Comparison of ENCODE assay signal across 8 mouse cellular contexts in the genomic region with DNA sequence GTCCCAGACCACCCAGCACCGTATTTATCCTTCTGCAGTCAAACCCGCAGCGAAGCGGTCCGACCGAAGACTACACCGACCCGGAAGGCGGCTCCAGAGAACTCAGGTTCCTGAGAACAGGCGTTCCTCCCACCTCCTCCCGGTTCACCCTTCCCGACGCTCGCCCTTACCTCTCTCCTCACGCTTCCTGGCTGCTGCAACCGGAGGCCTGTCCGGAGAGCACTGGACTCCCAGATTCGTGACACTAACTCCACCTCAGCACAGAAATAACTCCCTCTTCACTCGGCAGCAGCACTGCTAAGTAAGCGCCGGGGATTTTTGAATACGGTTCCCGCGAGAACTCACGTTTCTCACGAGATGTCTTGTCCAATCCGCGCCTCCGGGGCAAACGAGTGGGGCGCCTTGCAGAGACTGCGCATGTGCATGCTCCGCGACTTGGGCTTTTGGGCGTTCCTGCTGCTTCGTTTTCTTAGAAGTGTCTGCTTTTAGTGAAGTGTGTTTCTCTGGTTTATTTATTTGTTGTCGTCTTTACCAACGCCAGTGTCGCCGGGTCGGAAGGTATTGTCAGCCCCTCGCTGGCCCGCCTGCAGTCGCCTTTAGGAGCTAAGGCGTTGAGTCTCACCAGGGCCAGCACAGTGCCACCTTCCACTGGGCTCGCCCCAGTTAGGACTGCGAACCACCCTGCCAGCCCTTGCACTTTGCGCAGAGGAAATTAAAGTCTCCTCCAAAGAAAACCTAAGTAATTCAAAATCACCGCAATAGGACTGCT. TPM values are rescaled to one million over a fixed set of nuclear protein-coding genes. Genes with fewer than 3 reads are reported as not detected.
A peak's percentile ranks its signal among the peaks of the same experiment; 100 is the strongest.
DNase-seq lines count a peak whose midpoint lies in the region; ATAC-seq and TF ChIP-seq lines count a peak whose summit lies in the region.

A gene (minus strand): TSS at position 324 of the 769 bp plus-strand sequence.

- peak within 1 kb of the TSS; percentile 72 for H3K4me2 ChIP-seq in heart, embryonic 11.5 days
- H3K4me2 ChIP-seq in kidney, embryonic 16.5 days (replicated peaks; ENCODE audit: low read depth, low read length): peak within 1 kb of the TSS; percentile 86
- H3K4me2 ChIP-seq in myocyte (ENCODE audit: low read depth): peak within 1 kb of the TSS; percentile 99

- no peaks in the 10 kb centered on the region for H3K27me3 ChIP-seq in heart, embryonic 11.5 days (ENCODE audit: control insufficient read depth, insufficient read depth, low read length)
- no peaks in the 10 kb centered on the region for H3K27me3 ChIP-seq in kidney, embryonic 16.5 days (ENCODE audit: insufficient read depth, low read length)
- no peaks in the 10 kb centered on the region for H3K27me3 ChIP-seq in liver, adult 2 months (ENCODE audit: control insufficient read depth, insufficient read depth, low read length)
- H3K27me3 ChIP-seq in myocyte (ENCODE audit: control insufficient read depth, insufficient read depth, insufficient read length): no peaks in the 10 kb centered on the region
- H3K27me3 ChIP-seq in splenic B cell, adult 2 months (ENCODE audit: control insufficient read depth, insufficient read depth, low read length, poor library complexity, severe bottlenecking): no peaks in the 10 kb centered on the region; the same call in 1 of the 2 replicates

- DNase-seq in B cell, adult 2 months: peak; percentile 94 to 95
- DNase-seq in brain, adult 2 months (ENCODE audit: low read depth, low spot score): peak; percentile 96
- peak; percentile 84 for DNase-seq in liver, adult 2 months (ENCODE audit: extremely low read depth, low read depth, low spot score)
- DNase-seq in splenic B cell, adult 2 months (ENCODE audit: low read depth, low spot score): peak; percentile 98

- H3K27ac ChIP-seq in heart, embryonic 11.5 days (ENCODE audit: low read depth, low read length): peak within 1 kb of the TSS; percentile 81
- H3K27ac ChIP-seq in kidney, embryonic 16.5 days (ENCODE audit: low read length): peak within 1 kb of the TSS; percentile 77
- H3K27ac ChIP-seq in liver, adult 2 months (replicated peaks; ENCODE audit: insufficient read depth, low read depth, low read length): peak within 1 kb of the TSS; percentile 32; the same call in 1 of the 2 replicates

- H3K79me2 ChIP-seq in liver, adult 2 months (ENCODE audit: control insufficient read depth, insufficient read depth, low read length): no peaks in the 10 kb centered on the region
- H3K79me2 ChIP-seq in myocyte (ENCODE audit: control insufficient read depth, insufficient read depth): peaks cover 18% of the 10 kb centered on the region

- peaks cover 8% of the 10 kb centered on the region for H3K36me3 ChIP-seq in heart, embryonic 11.5 days (ENCODE audit: control insufficient read depth, insufficient read depth, low read length)
- peaks cover 15% of the 10 kb centered on the region for H3K36me3 ChIP-seq in kidney, embryonic 16.5 days (ENCODE audit: insufficient read depth, low read length)
- H3K36me3 ChIP-seq in liver, adult 2 months (ENCODE audit: control insufficient read depth, insufficient read depth, low read length): no peaks in the 10 kb centered on the region
- peaks cover 8% of the 10 kb centered on the region for H3K36me3 ChIP-seq in myocyte (ENCODE audit: control insufficient read depth, insufficient read depth)
- H3K36me3 ChIP-seq in splenic B cell, adult 2 months (ENCODE audit: control insufficient read depth, insufficient read depth, low read length, poor library complexity, severe bottlenecking): no peaks in the 10 kb centered on the region

- H3ac ChIP-seq in myocyte (ENCODE audit: control insufficient read depth, insufficient read length): peak within 1 kb of the TSS; percentile 65

- no peak for TF ChIP-seq CTCF in liver, adult 2 months (IDR thresholded peaks at IDR 0.05; ENCODE audit: low read depth, low read length)

- ATAC-seq in erythroblast, adult 5-6 weeks (replicated peaks; ENCODE audit: low FRiP score, poor library complexity, severe bottlenecking): peak; percentile 99
- peak; percentile 91 for ATAC-seq in heart, embryonic 11.5 days (replicated peaks; ENCODE audit: insufficient number of reproducible peaks, low FRiP score, low TSS enrichment)
- ATAC-seq in kidney, embryonic 16.5 days (ENCODE audit: low FRiP score, low TSS enrichment): peak; percentile 96

- H3K4me1 ChIP-seq in heart, embryonic 11.5 days (ENCODE audit: control insufficient read depth, insufficient read depth, low read length): peaks cover 5% of the 10 kb centered on the region
- peaks cover 14% of the 10 kb centered on the region for H3K4me1 ChIP-seq in kidney, embryonic 16.5 days (ENCODE audit: insufficient read depth, low read length)
- no peaks in the 10 kb centered on the region for H3K4me1 ChIP-seq in liver, adult 2 months (ENCODE audit: control insufficient read depth, insufficient read depth, low read length)

- under 1% methylated on average over 49 of the region's 49 CpGs for WGBS in heart, embryonic 11.5 days (ENCODE audit: insufficient replicate concordance)
- WGBS in kidney, embryonic 16.5 days: under 1% methylated on average over 49 of the region's 49 CpGs
- WGBS in liver, adult 2 months: under 1% methylated on average over 49 of the region's 49 CpGs

- H3K9ac ChIP-seq in heart, embryonic 11.5 days (ENCODE audit: low read depth, low read length): peak within 1 kb of the TSS; percentile 88
- H3K9ac ChIP-seq in kidney, embryonic 16.5 days (replicated peaks; ENCODE audit: low read length): peak within 1 kb of the TSS; percentile 79
- H3K9ac ChIP-seq in liver, adult 2 months (ENCODE audit: low read depth, low read length): peak within 1 kb of the TSS; percentile 82

- no peaks in the 10 kb centered on the region for H3K9me3 ChIP-seq in heart, embryonic 11.5 days (replicated peaks; ENCODE audit: control insufficient read depth, low read length)
- H3K9me3 ChIP-seq in kidney, embryonic 16.5 days (ENCODE audit: low read length): no peaks in the 10 kb centered on the region

- TF ChIP-seq POLR2A in liver, adult 2 months (IDR thresholded peaks at IDR 0.05; ENCODE audit: extremely low read depth, insufficient read depth, low read length): peak; percentile 32; the same call in 1 of the 2 replicates
- TF ChIP-seq POLR2A in myocyte (IDR thresholded peaks at IDR 0.05; ENCODE audit: insufficient read length, low read depth): peak; percentile 65

- H3K4me3 ChIP-seq in heart, embryonic 11.5 days (ENCODE audit: low read depth, low read length): peak within 1 kb of the TSS; percentile 83
- peak within 1 kb of the TSS; percentile 70 for H3K4me3 ChIP-seq in kidney, embryonic 16.5 days (ENCODE audit: low read length)
- peak within 1 kb of the TSS; percentile 85 for H3K4me3 ChIP-seq in liver, adult 2 months (ENCODE audit: insufficient read depth, low read depth, low read length)
- peak within 1 kb of the TSS; percentile 70 for H3K4me3 ChIP-seq in myocyte

TF ChIP-seq in myocyte, 11 proteins besides CTCF, POLR2A, EP300 and RAD21:
- TF ChIP-seq TCF3 (IDR thresholded peaks at IDR 0.05; ENCODE audit: insufficient read length, low read depth): no peak
- TF ChIP-seq SRF (IDR thresholded peaks at IDR 0.05; ENCODE audit: control insufficient read depth, insufficient read length, low read depth): no peak
- TF ChIP-seq USF1 (IDR thresholded peaks at IDR 0.05; ENCODE audit: low read depth): no peak
- TF ChIP-seq MYOG (IDR thresholded peaks at IDR 0.05; ENCODE audit: control insufficient read depth in 1 of 3, insufficient read depth in 1 of 3, insufficient read length in 2 of 3, low read depth in 2 of 3): no peak
- no peak for TF ChIP-seq TCF12 (IDR thresholded peaks at IDR 0.05; ENCODE audit: insufficient read depth, poor library complexity, severe bottlenecking)
- TF ChIP-seq E2F4 (IDR thresholded peaks at IDR 0.05; ENCODE audit: insufficient read depth): peak; percentile 98
- TF ChIP-seq POLR2AphosphoS2 (IDR thresholded peaks at IDR 0.05; ENCODE audit: insufficient read length, low read depth): peak; percentile 78

RNA-seq across cellular contexts. Expression of the gene that starts here (rescaled TPM):
- total RNA-seq in erythroblast, adult 5-6 weeks (2015; ENCODE audit: low replicate concordance): 5.2 and 9.2 TPM in 2 replicates
- total RNA-seq in erythroblast, adult 5-6 weeks (2017; ENCODE audit: low replicate concordance): 15.4 and 20.5 TPM in 2 replicates
- 19.3 and 19.8 TPM in 2 replicates for polyA plus RNA-seq in heart, embryonic 11.5 days (2014; fragmentation: Nextera tagmentation; extraction: Ambion mirVana)
- 22.7 and 24.1 TPM in 2 replicates for polyA plus RNA-seq in kidney, embryonic 16.5 days (2015; fragmentation: Nextera tagmentation; extraction: Ambion mirVana)
- 0.18 and 0.60 TPM in 2 replicates for total RNA-seq in liver, adult 2 months (2014; rRNA removed)
- 0.07 TPM in 2 replicates for polyA plus RNA-seq in liver, adult 2 months (2012; rRNA removed)
- 3.4 TPM for polyA plus RNA-seq in myocyte (2012; fragmentation: generic; extraction: Trizol)

Comparison
In these comparisons a context has a peak if more than half of its experiments do, and no peak if none do; other contexts are left out.
1. Peak in every context shown above with its lines: DNase-seq, ATAC-seq, H3K4me3 ChIP-seq and H3K27ac ChIP-seq.
2. Peak in DNase-seq, H3K4me3 ChIP-seq, H3K27ac ChIP-seq and H3K9ac ChIP-seq in liver, adult 2 months; RNA of the gene not detected or under 1 TPM.